Mouse (Mus musculus): ENCODE measurements around the gene Tmem254a. TPM values are rescaled to one million over a fixed set of nuclear protein-coding genes. Genes with fewer than 3 reads are reported as not detected.
"Not testable (repeated sequence)": the region's sequence is repeated elsewhere in the genome, so short reads cannot be mapped to it uniquely, and the experiment has no call there.

The Tmem254a gene
- 2.9 and 3.7 TPM in 2 replicates for polyA plus RNA-seq (2016; fragmentation: Nextera tagmentation; extraction: Ambion mirVana)

GRCm38 (mm10) chr14:25927562-25927881 lies at the start of gene Tmem254a:
TSS of gene Tmem254a (minus strand) at chr14:25927672.
- not testable (repeated sequence) for ATAC-seq (ENCODE audit: insufficient number of reproducible peaks, insufficient read depth, low FRiP score, low TSS enrichment); H3K9me3 ChIP-seq
- WGBS: no CpG with 5 or more reads among the region's 10 CpGs

GRCm38 (mm10) chr14:25957861-25958260 lies 30.4 kb upstream of the Tmem254a start:
- not testable (repeated sequence) for H3K9me3 ChIP-seq; H3K27me3 ChIP-seq; H3K4me3 ChIP-seq; H3K4me1 ChIP-seq; H3K27ac ChIP-seq; H3K4me2 ChIP-seq (replicated peaks); ATAC-seq (ENCODE audit: insufficient number of reproducible peaks, insufficient read depth, low FRiP score, low TSS enrichment); H3K36me3 ChIP-seq; H3K9ac ChIP-seq
- no CpG with 5 or more reads among the region's 3 CpGs for WGBS

More at GRCm38 (mm10) chr14:25927562-25927881, at the start of gene Tmem254a:
- not testable (repeated sequence) for H3K27ac ChIP-seq; H3K4me1 ChIP-seq; H3K36me3 ChIP-seq; H3K9ac ChIP-seq; H3K4me3 ChIP-seq; H3K4me2 ChIP-seq (replicated peaks); H3K27me3 ChIP-seq

DNA sequence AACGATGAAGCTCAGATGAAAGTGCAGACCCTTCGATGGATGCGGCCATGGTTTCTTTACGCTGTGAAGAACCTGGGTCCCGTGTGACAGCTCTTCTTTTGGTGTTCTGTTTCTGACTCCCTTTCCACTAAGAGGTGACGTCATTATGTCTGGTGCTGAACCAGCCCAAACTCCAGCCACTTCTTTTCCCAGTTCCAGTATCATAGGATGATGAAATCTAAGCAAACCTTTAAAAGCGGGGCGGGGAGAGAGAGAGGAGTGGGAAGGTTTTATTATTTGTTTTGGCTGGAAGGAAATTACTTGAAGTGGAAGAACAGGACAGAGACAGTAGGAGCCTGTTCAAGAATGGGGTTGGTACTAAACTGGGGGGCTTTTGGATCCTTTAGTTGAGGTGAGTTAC lies 10.5 kb upstream of the Tmem254a start, which contains the start of gene Cphx1:
Gene Cphx1, plus strand, starts transcription at position 301 of the 400 bp plus-strand sequence.
- H3K9ac ChIP-seq; H3K36me3 ChIP-seq; H3K4me2 ChIP-seq (replicated peaks); H3K27ac ChIP-seq; H3K27me3 ChIP-seq; H3K9me3 ChIP-seq; H3K4me1 ChIP-seq; H3K4me3 ChIP-seq; ATAC-seq (ENCODE audit: insufficient number of reproducible peaks, insufficient read depth, low FRiP score, low TSS enrichment): not testable (repeated sequence)
- no CpG with 5 or more reads among the region's 8 CpGs for WGBS

DNA sequence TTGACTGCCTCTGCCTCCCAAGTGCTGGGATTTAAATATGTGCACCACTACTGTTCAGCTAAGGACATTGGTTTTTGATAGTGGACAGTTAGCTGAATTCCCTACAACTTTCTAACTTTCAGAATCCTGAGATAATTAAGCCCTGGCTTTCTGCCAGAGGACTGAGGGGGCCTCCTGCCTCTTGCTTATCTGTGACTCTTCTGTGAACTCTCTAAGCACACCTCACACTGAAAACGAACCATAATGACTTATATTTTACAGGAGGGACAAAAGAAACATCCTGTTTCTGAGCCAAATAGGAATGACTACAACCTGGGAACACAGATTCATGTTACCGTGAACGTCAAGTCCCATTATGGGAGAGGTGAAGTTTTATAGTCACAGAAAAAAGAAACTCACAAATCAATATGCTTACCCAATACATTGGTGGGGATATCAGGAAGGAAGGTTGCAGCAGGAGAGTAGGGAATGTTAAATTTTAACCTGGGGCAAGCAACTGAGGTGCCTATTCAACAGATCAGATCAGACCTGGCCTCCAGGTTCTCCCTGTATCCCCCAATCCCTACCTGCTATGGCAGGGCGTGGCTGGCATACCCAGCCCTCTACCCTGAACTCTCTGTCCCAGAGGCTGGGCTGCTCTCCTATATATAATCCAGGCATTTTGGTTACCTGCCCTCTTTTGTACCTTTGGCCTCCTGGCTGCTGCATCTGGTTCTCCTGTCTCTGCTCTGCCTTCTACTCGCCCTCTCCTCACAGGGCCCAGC lies 9.6 kb upstream of the Tmem254a start:
- ATAC-seq (ENCODE audit: insufficient number of reproducible peaks, insufficient read depth, low FRiP score, low TSS enrichment); H3K27me3 ChIP-seq; H3K4me1 ChIP-seq; H3K4me3 ChIP-seq; H3K9ac ChIP-seq; H3K4me2 ChIP-seq (replicated peaks); H3K36me3 ChIP-seq; H3K9me3 ChIP-seq; H3K27ac ChIP-seq: not testable (repeated sequence)
- WGBS: no CpG with 5 or more reads among the region's 5 CpGs

- WGBS: no CpG with 5 or more reads among the region's 44 CpGs
- ATAC-seq (ENCODE audit: insufficient number of reproducible peaks, insufficient read depth, low FRiP score, low TSS enrichment); H3K4me3 ChIP-seq: not testable (repeated sequence)
Measured at GRCm38 (mm10) chr14:25926814-25927561, 484 bp downstream of the Tmem254a start.

GRCm38 (mm10) chr14:25918427-25919170 lies 8.9 kb downstream of the Tmem254a start:
- not testable (repeated sequence) for H3K4me3 ChIP-seq; H3K4me2 ChIP-seq (replicated peaks); H3K36me3 ChIP-seq; H3K27me3 ChIP-seq; ATAC-seq (ENCODE audit: insufficient number of reproducible peaks, insufficient read depth, low FRiP score, low TSS enrichment); H3K27ac ChIP-seq; H3K9ac ChIP-seq; H3K9me3 ChIP-seq; H3K4me1 ChIP-seq
- WGBS: no CpG with 5 or more reads among the region's 5 CpGs

More at GRCm38 (mm10) chr14:25926814-25927561, 484 bp downstream of the Tmem254a start:
- not testable (repeated sequence) for H3K4me2 ChIP-seq (replicated peaks); H3K36me3 ChIP-seq; H3K9ac ChIP-seq; H3K27ac ChIP-seq; H3K27me3 ChIP-seq; H3K9me3 ChIP-seq; H3K4me1 ChIP-seq

- not testable (repeated sequence) for ATAC-seq (ENCODE audit: insufficient number of reproducible peaks, insufficient read depth, low FRiP score, low TSS enrichment); H3K36me3 ChIP-seq; H3K9ac ChIP-seq; H3K4me2 ChIP-seq (replicated peaks); H3K27me3 ChIP-seq; H3K9me3 ChIP-seq; H3K4me1 ChIP-seq; H3K4me3 ChIP-seq; H3K27ac ChIP-seq
- WGBS: no CpG with 5 or more reads among the region's 8 CpGs
Measured at GRCm38 (mm10) chr14:25908976-25909375, 18.5 kb downstream of the Tmem254a start.

DNA sequence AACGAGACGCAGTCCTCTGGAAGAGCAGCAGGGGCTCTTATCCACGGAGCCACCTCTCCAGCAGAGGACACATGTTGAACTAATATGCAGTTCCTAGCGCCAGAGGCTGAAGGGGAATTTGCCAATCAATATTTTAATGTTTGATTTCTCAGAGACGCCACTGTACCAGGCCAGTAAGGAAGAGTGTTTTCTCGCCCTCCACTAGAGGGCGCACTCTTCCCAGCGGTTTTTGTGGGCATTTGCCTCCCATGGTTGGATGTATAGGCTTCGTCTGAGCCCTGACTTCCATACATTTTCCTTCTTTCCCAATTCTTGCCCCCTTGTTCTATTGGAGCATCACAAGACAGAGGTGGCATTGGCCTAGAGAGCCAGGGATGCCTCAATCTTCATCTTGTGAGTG lies 20.2 kb downstream of the Tmem254a start:
- H3K4me3 ChIP-seq; H3K27me3 ChIP-seq; ATAC-seq (ENCODE audit: insufficient number of reproducible peaks, insufficient read depth, low FRiP score, low TSS enrichment); H3K9ac ChIP-seq; H3K4me1 ChIP-seq; H3K4me2 ChIP-seq (replicated peaks); H3K27ac ChIP-seq; H3K36me3 ChIP-seq; H3K9me3 ChIP-seq: not testable (repeated sequence)
- no CpG with 5 or more reads among the region's 9 CpGs for WGBS

GRCm38 (mm10) chr14:25905243-25905642 lies 22.2 kb downstream of the Tmem254a start:
- not testable (repeated sequence) for H3K36me3 ChIP-seq; H3K9ac ChIP-seq; H3K9me3 ChIP-seq; H3K27me3 ChIP-seq; H3K27ac ChIP-seq; H3K4me3 ChIP-seq; H3K4me2 ChIP-seq (replicated peaks); ATAC-seq (ENCODE audit: insufficient number of reproducible peaks, insufficient read depth, low FRiP score, low TSS enrichment); H3K4me1 ChIP-seq
- WGBS: 40% methylated on average over 1 of the region's 5 CpGs

DNA sequence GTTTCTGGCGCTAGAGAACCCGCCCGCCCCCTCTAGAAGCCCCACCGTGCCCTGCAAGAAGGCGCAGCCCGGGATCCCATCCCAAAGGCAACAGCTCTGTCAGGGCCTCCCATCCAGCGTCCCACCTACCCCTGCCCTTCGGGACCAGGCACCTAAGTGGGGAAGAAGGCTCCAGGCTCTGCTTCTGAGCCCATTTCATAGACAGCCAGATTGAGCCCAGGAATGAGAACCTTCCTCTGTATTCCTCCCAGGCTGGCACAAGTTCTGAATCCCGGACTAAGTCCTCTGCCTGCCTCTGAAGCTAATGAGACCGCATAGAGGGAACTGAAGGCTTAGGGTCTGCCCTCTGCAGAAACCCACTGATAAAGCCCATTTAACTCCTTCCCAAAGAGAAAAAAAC lies 24.5 kb downstream of the Tmem254a start, which contains the start of gene Plac9a:
Gene Plac9a, minus strand, starts transcription at position 101 of the 400 bp plus-strand sequence.
- H3K36me3 ChIP-seq; H3K4me3 ChIP-seq; H3K4me2 ChIP-seq (replicated peaks); H3K27me3 ChIP-seq; H3K4me1 ChIP-seq; H3K9me3 ChIP-seq; H3K27ac ChIP-seq; ATAC-seq (ENCODE audit: insufficient number of reproducible peaks, insufficient read depth, low FRiP score, low TSS enrichment); H3K9ac ChIP-seq: not testable (repeated sequence)
- WGBS: no CpG with 5 or more reads among the region's 10 CpGs

DNA sequence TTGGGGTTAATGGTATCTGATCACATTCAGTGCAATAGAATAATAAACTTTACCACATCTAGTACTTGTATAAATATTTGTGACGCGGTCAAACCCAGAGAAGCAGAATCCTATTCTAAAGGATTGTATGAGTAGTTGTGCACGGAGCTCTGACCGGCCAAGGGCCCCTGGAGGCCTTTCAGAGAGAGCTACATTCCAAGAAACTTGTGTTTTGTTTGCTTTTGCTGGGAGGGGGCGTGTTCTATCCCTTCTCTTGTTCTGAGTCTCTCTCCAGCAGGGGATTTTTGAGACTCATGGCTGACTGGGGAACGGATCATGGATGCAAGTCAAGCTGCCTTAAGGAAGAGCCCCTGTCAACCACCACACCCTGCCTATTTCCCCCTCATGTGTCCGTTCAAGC lies 31.8 kb downstream of the Tmem254a start:
- H3K27me3 ChIP-seq; ATAC-seq (ENCODE audit: insufficient number of reproducible peaks, insufficient read depth, low FRiP score, low TSS enrichment); H3K9ac ChIP-seq; H3K4me2 ChIP-seq (replicated peaks); H3K4me1 ChIP-seq; H3K36me3 ChIP-seq; H3K4me3 ChIP-seq; H3K27ac ChIP-seq; H3K9me3 ChIP-seq: not testable (repeated sequence)
- no CpG with 5 or more reads among the region's 7 CpGs for WGBS
